In the genomic region with DNA sequence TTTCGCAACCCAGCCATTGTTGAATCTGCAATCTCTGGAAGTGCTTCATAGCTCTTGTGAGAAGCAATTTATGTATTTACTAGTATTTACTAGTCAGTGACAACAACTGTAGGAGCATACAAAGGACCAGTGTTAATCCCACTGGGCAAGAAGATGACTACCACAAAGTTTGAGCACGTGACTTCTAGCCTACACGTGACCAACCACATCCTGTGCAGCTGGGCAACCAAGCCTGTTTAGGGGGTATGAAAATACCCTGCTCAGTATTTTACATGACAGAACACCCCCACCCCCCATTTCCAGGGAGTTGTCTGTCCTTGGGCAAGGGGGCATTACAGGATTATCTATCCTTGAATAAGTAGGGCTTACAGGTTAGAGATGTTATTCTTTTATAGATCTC, we compare ENCODE assay signal across 20 mouse cellular contexts. TPM values are rescaled to one million over a fixed set of nuclear protein-coding genes. Genes with fewer than 3 reads are reported as not detected.
DNase-seq lines count a peak whose midpoint lies in the region; ATAC-seq and TF ChIP-seq lines count a peak whose summit lies in the region.
"Had no signal": no experiment of that assay in that cellular context is flagged by ENCODE, and none has a peak within 500 bp of the region (broad histone marks: within the 10 kb centered on the region; RNA-seq: fewer than 3 reads in every experiment).

No protein-coding gene starts in this region.

- no peaks in the 10 kb centered on the region for H3K4me1 ChIP-seq in midbrain, embryonic 14.5 days (ENCODE audit: control insufficient read depth, insufficient read depth, low read length)
- 0 out of 2 replicates have a peak, but pooled peaks cover 6% of the 10 kb centered on the region for H3K4me1 ChIP-seq in intestine, postnatal 0 days (replicated peaks; ENCODE audit: control insufficient read depth, insufficient read depth, low read length)
- H3K4me1 ChIP-seq in hindbrain, embryonic 16.5 days (ENCODE audit: control insufficient read depth, insufficient read depth, low read depth, low read length): no peaks in the 10 kb centered on the region
- H3K4me1 ChIP-seq: limb, embryonic 12.5 days; lung, embryonic 15.5 days; midbrain, embryonic 12.5 days; neural tube, embryonic 13.5 days had no signal

- DNase-seq in 416B (ENCODE audit: low read depth): peak; percentile 49
- peak; percentile 17 to 28 for DNase-seq in spleen, postnatal 14 days (ENCODE audit: low spot score in 2 of 2)
- peak; percentile 26 to 45 for DNase-seq in thymus, postnatal 10 days (ENCODE audit: low spot score in 2 of 2)
- no peak for DNase-seq in midbrain, embryonic 14.5 days
- no peak for DNase-seq in right cerebral cortex, postnatal 14 days
- DNase-seq: cerebellum, adult 8-10 months; heart, adult 2 months; heart, postnatal 36 days; kidney, postnatal 36 days; liver, embryonic 13.5 days had no signal

- no peaks in the 10 kb centered on the region for H3K9me3 ChIP-seq in midbrain, embryonic 14.5 days (ENCODE audit: control insufficient read depth, low read length)
- H3K9me3 ChIP-seq in intestine, postnatal 0 days (ENCODE audit: control insufficient read depth): no peaks in the 10 kb centered on the region
- no peaks in the 10 kb centered on the region for H3K9me3 ChIP-seq in hindbrain, embryonic 16.5 days (ENCODE audit: control insufficient read depth, low read length)
- H3K9me3 ChIP-seq: embryonic facial prominence, embryonic 10.5 days; intestine, embryonic 15.5 days; limb, embryonic 12.5 days; liver, embryonic 13.5 days; lung, embryonic 15.5 days; midbrain, embryonic 12.5 days; neural tube, embryonic 13.5 days had no signal

- no peaks in the 10 kb centered on the region for H3K27me3 ChIP-seq in midbrain, embryonic 14.5 days (ENCODE audit: control insufficient read depth, insufficient read depth, low read length)
- no peaks in the 10 kb centered on the region for H3K27me3 ChIP-seq in intestine, postnatal 0 days (replicated peaks; ENCODE audit: control insufficient read depth, insufficient read depth, low read length)
- no peaks in the 10 kb centered on the region for H3K27me3 ChIP-seq in hindbrain, embryonic 16.5 days (replicated peaks; ENCODE audit: control insufficient read depth, insufficient read depth, low read length)
- H3K27me3 ChIP-seq: intestine, embryonic 15.5 days; limb, embryonic 12.5 days; liver, embryonic 13.5 days; lung, embryonic 15.5 days; midbrain, embryonic 12.5 days; neural tube, embryonic 13.5 days had no signal

- peak; percentile 51 for ATAC-seq in CD4-positive, CD25-positive, alpha-beta regulatory T cell, adult 4 months
- no peak for ATAC-seq in midbrain, embryonic 14.5 days (ENCODE audit: low FRiP score, low TSS enrichment)
- no peak for ATAC-seq in intestine, postnatal 0 days
- ATAC-seq in hindbrain, embryonic 16.5 days: no peak
- ATAC-seq: intestine, embryonic 15.5 days had no signal

- H3K4me3 ChIP-seq in midbrain, embryonic 14.5 days (replicated peaks; ENCODE audit: low read depth, low read length): no peak overlapping the region
- no peak overlapping the region for H3K4me3 ChIP-seq in intestine, postnatal 0 days (ENCODE audit: low read depth, low read length)
- H3K4me3 ChIP-seq in hindbrain, embryonic 16.5 days (ENCODE audit: low read length): no peak overlapping the region
- H3K4me3 ChIP-seq: embryonic facial prominence, embryonic 10.5 days; heart, adult 2 months; intestine, embryonic 15.5 days; limb, embryonic 12.5 days; liver, embryonic 13.5 days; lung, embryonic 15.5 days; midbrain, embryonic 12.5 days; neural tube, embryonic 13.5 days had no signal

- WGBS in midbrain, embryonic 14.5 days: 83% methylated on average over 3 of the region's 3 CpGs
- 87% methylated on average over 3 of the region's 3 CpGs for WGBS in intestine, postnatal 0 days
- 90% methylated on average over 3 of the region's 3 CpGs for WGBS in hindbrain, embryonic 16.5 days

- no peak overlapping the region for H3K9ac ChIP-seq in midbrain, embryonic 14.5 days (replicated peaks; ENCODE audit: low read length)
- H3K9ac ChIP-seq in intestine, postnatal 0 days (ENCODE audit: low read depth, low read length): no peak overlapping the region
- no peak overlapping the region for H3K9ac ChIP-seq in hindbrain, embryonic 16.5 days (ENCODE audit: low read depth, low read length)
- H3K9ac ChIP-seq: hindbrain, embryonic 14.5 days; intestine, embryonic 15.5 days; limb, embryonic 12.5 days; liver, embryonic 13.5 days; lung, embryonic 15.5 days; midbrain, embryonic 12.5 days; neural tube, embryonic 13.5 days had no signal

- no peak for TF ChIP-seq CTCF in intestine, postnatal 0 days (IDR thresholded peaks at IDR 0.05; ENCODE audit: low read depth)

- no peak overlapping the region for H3K27ac ChIP-seq in midbrain, embryonic 14.5 days (replicated peaks; ENCODE audit: low read depth, low read length)
- H3K27ac ChIP-seq in intestine, postnatal 0 days (ENCODE audit: low read depth, low read length): no peak overlapping the region
- no peak overlapping the region for H3K27ac ChIP-seq in hindbrain, embryonic 16.5 days (ENCODE audit: low read depth, low read length)
- H3K27ac ChIP-seq: embryonic facial prominence, embryonic 10.5 days; heart, adult 2 months; hindbrain, embryonic 14.5 days; intestine, embryonic 15.5 days; limb, embryonic 12.5 days; liver, embryonic 13.5 days; lung, embryonic 15.5 days; midbrain, embryonic 12.5 days; neural tube, embryonic 13.5 days had no signal

- no peaks in the 10 kb centered on the region for H3K36me3 ChIP-seq in midbrain, embryonic 14.5 days (ENCODE audit: control insufficient read depth, insufficient read depth, low read length)
- no peaks in the 10 kb centered on the region for H3K36me3 ChIP-seq in intestine, postnatal 0 days (ENCODE audit: control insufficient read depth, insufficient read depth)
- no peaks in the 10 kb centered on the region for H3K36me3 ChIP-seq in hindbrain, embryonic 16.5 days (ENCODE audit: control insufficient read depth, insufficient read depth, low read length)
- H3K36me3 ChIP-seq: embryonic facial prominence, embryonic 10.5 days; intestine, embryonic 15.5 days; limb, embryonic 12.5 days; liver, embryonic 13.5 days; lung, embryonic 15.5 days; midbrain, embryonic 12.5 days; neural tube, embryonic 13.5 days had no signal

- no peak overlapping the region for H3K4me2 ChIP-seq in midbrain, embryonic 14.5 days (ENCODE audit: low read length)
- H3K4me2 ChIP-seq in intestine, postnatal 0 days (replicated peaks; ENCODE audit: low read depth): no peak overlapping the region
- H3K4me2 ChIP-seq in hindbrain, embryonic 16.5 days (ENCODE audit: low read length): no peak overlapping the region
- H3K4me2 ChIP-seq: hindbrain, embryonic 14.5 days; intestine, embryonic 15.5 days; limb, embryonic 12.5 days; liver, embryonic 13.5 days; lung, embryonic 15.5 days; midbrain, embryonic 12.5 days; neural tube, embryonic 13.5 days had no signal

RNA-seq across cellular contexts. Expression of a gene that starts 11.0 kb away (rescaled TPM):
- 1 to 10 TPM in 1 of 2 experiments, under 1 TPM in 1; 0.48 to 1.1 TPM for polyA plus RNA-seq in CD4-positive, CD25-positive, alpha-beta regulatory T cell, adult 4 months (2017; shearing (Covaris generic))
- 0.09 TPM in 1 of 2 replicates, not detected in the other for polyA plus RNA-seq in midbrain, embryonic 14.5 days (2014; fragmentation: Nextera tagmentation; extraction: Ambion mirVana)
- 41.7 and 47.6 TPM in 2 replicates for polyA plus RNA-seq in intestine, postnatal 0 days (2015; fragmentation: Nextera tagmentation; extraction: Ambion mirVana)
- 1.4 and 1.6 TPM in 2 replicates for polyA plus RNA-seq in hindbrain, embryonic 16.5 days (2015; fragmentation: Nextera tagmentation; extraction: Ambion mirVana)

RNA-seq across cellular contexts. Expression of a gene that starts 35.8 kb away (rescaled TPM):
- polyA plus RNA-seq in CD4-positive, CD25-positive, alpha-beta regulatory T cell, adult 4 months (2017; shearing (Covaris generic)): 10 to 100 TPM; 32.8 to 33.7 TPM
- polyA plus RNA-seq in midbrain, embryonic 14.5 days (2014; fragmentation: Nextera tagmentation; extraction: Ambion mirVana): 11.1 and 16.0 TPM in 2 replicates
- polyA plus RNA-seq in intestine, postnatal 0 days (2015; fragmentation: Nextera tagmentation; extraction: Ambion mirVana): 10.6 and 12.5 TPM in 2 replicates
- polyA plus RNA-seq in hindbrain, embryonic 16.5 days (2015; fragmentation: Nextera tagmentation; extraction: Ambion mirVana): 13.1 and 14.3 TPM in 2 replicates

RNA-seq across cellular contexts. Expression of a gene that starts 58.1 kb away (rescaled TPM):
- 100 to 1,000 TPM; 122 to 153 TPM for polyA plus RNA-seq in CD4-positive, CD25-positive, alpha-beta regulatory T cell, adult 4 months (2017; shearing (Covaris generic))
- 160 and 171 TPM in 2 replicates for polyA plus RNA-seq in midbrain, embryonic 14.5 days (2014; fragmentation: Nextera tagmentation; extraction: Ambion mirVana)
- 195 and 203 TPM in 2 replicates for polyA plus RNA-seq in intestine, postnatal 0 days (2015; fragmentation: Nextera tagmentation; extraction: Ambion mirVana)
- 130 and 139 TPM in 2 replicates for polyA plus RNA-seq in hindbrain, embryonic 16.5 days (2015; fragmentation: Nextera tagmentation; extraction: Ambion mirVana)

RNA-seq across cellular contexts. Expression of a gene that starts 58.2 kb away (rescaled TPM):
- 10 to 100 TPM; 12.2 to 18.9 TPM for polyA plus RNA-seq in CD4-positive, CD25-positive, alpha-beta regulatory T cell, adult 4 months (2017; shearing (Covaris generic))
- 23.9 and 25.4 TPM in 2 replicates for polyA plus RNA-seq in midbrain, embryonic 14.5 days (2014; fragmentation: Nextera tagmentation; extraction: Ambion mirVana)
- polyA plus RNA-seq in intestine, postnatal 0 days (2015; fragmentation: Nextera tagmentation; extraction: Ambion mirVana): 6.7 and 7.4 TPM in 2 replicates
- polyA plus RNA-seq in hindbrain, embryonic 16.5 days (2015; fragmentation: Nextera tagmentation; extraction: Ambion mirVana): 16.0 and 17.2 TPM in 2 replicates

Comparison
In these comparisons a context has a peak if more than half of its experiments do, and no peak if none do; other contexts are left out.
1. DNase-seq: peak in 416B (single experiment), spleen, postnatal 14 days (2 of 2) and thymus, postnatal 10 days (2 of 2); none in midbrain, embryonic 14.5 days (single experiment) and right cerebral cortex, postnatal 14 days (single experiment).
2. RNA of a gene that starts 11.0 kb away (polyA plus RNA-seq): 41.7 to 47.6 TPM in intestine, postnatal 0 days; 1.4 to 1.6 TPM in hindbrain, embryonic 16.5 days, 0.48 to 1.1 TPM in CD4-positive, CD25-positive, alpha-beta regulatory T cell, adult 4 months and 0.09 TPM in midbrain, embryonic 14.5 days; every median in the first group is over 10 times any median in the second.